Mouse (Mus musculus) myocyte (in vitro differentiated cells): ENCODE data around the gene Ccpg1os.

Experiments used
- CEBPB ChIP-seq: IDR thresholded peaks from 2 replicates; pipeline ENCODE4 v1.6.1; 2011; ENCODE audit warnings: mild to moderate bottlenecking, moderate library complexity; ENCODE audit not compliant: poor library complexity, insufficient read depth, severe bottlenecking
- E2F4 ChIP-seq: IDR thresholded peaks from one replicate; pipeline ENCODE4 v1.6.1; 2011; ENCODE audit warnings: mild to moderate bottlenecking, control low read depth, moderate library complexity; ENCODE audit not compliant: insufficient read depth
- MAX ChIP-seq: IDR thresholded peaks from one replicate; pipeline ENCODE4 v1.6.1; 2011; ENCODE audit warnings: low read depth, mild to moderate bottlenecking, control low read depth
- MYOD1 ChIP-seq, 3 experiments: IDR thresholded peaks; one replicate each; pipeline ENCODE4 v1.6.1; 2011; ENCODE audit warnings: control low read depth in 2 of 3, low read depth in 2 of 3, mild to moderate bottlenecking in 2 of 3, moderate library complexity in 1 of 3; ENCODE audit not compliant: insufficient read length in 2 of 3, control insufficient read depth in 1 of 3
- MYOG ChIP-seq, 3 experiments: IDR thresholded peaks; one replicate each; pipeline ENCODE4 v1.6.1; 2011; ENCODE audit warnings: control low read depth in 2 of 3, low read depth in 2 of 3, mild to moderate bottlenecking in 2 of 3; ENCODE audit not compliant: insufficient read length in 2 of 3, control insufficient read depth in 1 of 3, insufficient read depth in 1 of 3
- POLR2A ChIP-seq: IDR thresholded peaks from one replicate; pipeline ENCODE4 v1.6.1; 2011; ENCODE audit warnings: low read depth, mild to moderate bottlenecking, control low read depth, moderate library complexity; ENCODE audit not compliant: insufficient read length
- POLR2AphosphoS2 ChIP-seq: IDR thresholded peaks from one replicate; pipeline ENCODE4 v1.6.1; 2011; ENCODE audit warnings: low read depth, control low read depth; ENCODE audit not compliant: insufficient read length
- SRF ChIP-seq: IDR thresholded peaks from one replicate; pipeline ENCODE4 v1.6.1; 2011; ENCODE audit warnings: low read depth; ENCODE audit not compliant: control insufficient read depth, insufficient read length
- TCF12 ChIP-seq: IDR thresholded peaks from one replicate; pipeline ENCODE4 v1.6.1; 2011; ENCODE audit warnings: mild to moderate bottlenecking, control low read depth; ENCODE audit not compliant: poor library complexity, insufficient read depth, severe bottlenecking
- TCF3 ChIP-seq: IDR thresholded peaks from one replicate; pipeline ENCODE4 v1.6.1; 2011; ENCODE audit warnings: low read depth, control low read depth; ENCODE audit not compliant: insufficient read length
- USF1 ChIP-seq: IDR thresholded peaks from one replicate; pipeline ENCODE4 v1.6.1; 2011; ENCODE audit warnings: low read depth, mild to moderate bottlenecking, control low read depth, moderate library complexity

DNA sequence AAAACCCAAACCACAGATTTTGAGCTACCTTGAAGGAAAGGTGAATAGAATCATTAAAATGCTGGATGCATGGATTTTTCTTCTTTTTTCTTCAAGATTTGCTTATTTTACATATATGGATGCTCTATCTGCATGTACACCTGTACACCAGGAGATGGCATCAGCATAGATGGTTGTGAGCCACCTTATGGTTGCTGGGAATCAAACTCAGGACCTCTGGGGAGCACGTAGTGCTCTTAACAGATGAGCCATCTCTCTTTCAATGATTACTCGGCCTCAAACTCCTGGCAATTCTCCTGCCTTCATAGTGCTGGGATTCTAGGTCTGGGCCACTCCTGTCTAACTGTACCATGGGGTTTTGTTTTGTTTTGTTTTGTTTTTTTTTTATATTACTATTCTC, 2.1 kb downstream of the Ccpg1os start:
- no peak for TF ChIP-seq POLR2A
- no peak for TF ChIP-seq MYOG (IDR thresholded peaks at IDR 0.05; ENCODE audit: control insufficient read depth in 1 of 3, insufficient read depth in 1 of 3, insufficient read length in 2 of 3, low read depth in 2 of 3)
- TF ChIP-seq USF1 = no peak
- TF ChIP-seq MAX = no peak
- TF ChIP-seq TCF12 = no peak
- no peak for TF ChIP-seq E2F4
- TF ChIP-seq MYOD1 (IDR thresholded peaks at IDR 0.05; ENCODE audit: control insufficient read depth in 1 of 3, insufficient read length in 2 of 3, low read depth in 2 of 3) = no peak
- no peak for TF ChIP-seq TCF3
- TF ChIP-seq POLR2AphosphoS2 = no peak
- no peak for TF ChIP-seq SRF
- no peak for TF ChIP-seq CEBPB
